8 mouse cellular contexts compared by ENCODE assay signal in the genomic region with DNA sequence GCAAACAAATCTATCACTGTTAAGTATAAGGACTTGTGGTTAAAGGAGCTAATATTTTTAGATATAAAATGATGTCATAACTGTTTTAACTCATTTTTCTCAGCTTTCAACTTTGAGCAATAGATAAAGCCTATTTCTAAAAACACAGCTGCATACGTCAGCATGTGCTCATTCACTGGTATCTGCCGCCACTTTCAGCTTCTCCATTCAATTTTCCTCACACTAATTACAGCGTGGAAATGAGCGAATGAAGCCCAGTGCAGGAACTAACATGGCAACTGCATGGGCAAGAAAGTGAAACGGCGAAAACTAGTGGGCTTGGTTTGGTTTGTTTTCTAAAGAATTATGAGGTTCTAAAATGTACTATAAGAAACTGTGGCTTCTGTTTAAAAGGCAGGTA. TPM values are rescaled to one million over a fixed set of nuclear protein-coding genes. Genes with fewer than 3 reads are reported as not detected.
A peak's percentile ranks its signal among the peaks of the same experiment; 100 is the strongest.
DNase-seq lines count a peak whose midpoint lies in the region; ATAC-seq and TF ChIP-seq lines count a peak whose summit lies in the region.
"Had no signal": no experiment of that assay in that cellular context is flagged by ENCODE, and none has a peak within 500 bp of the region (broad histone marks: within the 10 kb centered on the region; RNA-seq: fewer than 3 reads in every experiment).

No protein-coding gene starts in this region.

- no peak for TF ChIP-seq POLR2A in limb, embryonic 14.5 days (IDR thresholded peaks at IDR 0.05; ENCODE audit: borderline replicate concordance, extremely low read depth, insufficient read depth, insufficient read length)

- H3K4me3 ChIP-seq in lung, embryonic 15.5 days, result peak overlapping the region; percentile 53
- peak overlapping the region; percentile 11 for H3K4me3 ChIP-seq in forebrain, embryonic 15.5 days
- H3K4me3 ChIP-seq in limb, embryonic 14.5 days (replicated peaks; ENCODE audit: low read length), result peak overlapping the region; percentile 54
- peak overlapping the region; percentile 52; the same call in 1 of the 2 replicates for H3K4me3 ChIP-seq in stomach, postnatal 0 days (ENCODE audit: low read depth, low read length)
- H3K4me3 ChIP-seq: liver, embryonic 15.5 days had no signal

- no peaks in the 10 kb centered on the region for H3K36me3 ChIP-seq in lung, embryonic 15.5 days
- no peaks in the 10 kb centered on the region for H3K36me3 ChIP-seq in forebrain, embryonic 15.5 days
- H3K36me3 ChIP-seq in limb, embryonic 14.5 days (ENCODE audit: control insufficient read depth, insufficient read depth, low read length), result no peaks in the 10 kb centered on the region
- H3K36me3 ChIP-seq in stomach, postnatal 0 days (ENCODE audit: control insufficient read depth, insufficient read depth, low read length), result no peaks in the 10 kb centered on the region
- H3K36me3 ChIP-seq: liver, embryonic 15.5 days had no signal

- H3K9me3 ChIP-seq in lung, embryonic 15.5 days, result no peaks in the 10 kb centered on the region
- H3K9me3 ChIP-seq in forebrain, embryonic 15.5 days, result no peaks in the 10 kb centered on the region
- no peaks in the 10 kb centered on the region for H3K9me3 ChIP-seq in limb, embryonic 14.5 days (ENCODE audit: control insufficient read depth, low read length)
- H3K9me3 ChIP-seq in stomach, postnatal 0 days (ENCODE audit: control insufficient read depth, low read length), result no peaks in the 10 kb centered on the region
- H3K9me3 ChIP-seq: liver, embryonic 15.5 days had no signal

- no peaks in the 10 kb centered on the region for H3K4me1 ChIP-seq in lung, embryonic 15.5 days
- H3K4me1 ChIP-seq in forebrain, embryonic 15.5 days, result peaks cover 6% of the 10 kb centered on the region; the same call in 1 of the 2 replicates
- H3K4me1 ChIP-seq in limb, embryonic 14.5 days (ENCODE audit: control insufficient read depth, insufficient read depth, low read length), result no peaks in the 10 kb centered on the region
- H3K4me1 ChIP-seq in stomach, postnatal 0 days (replicated peaks; ENCODE audit: control insufficient read depth, insufficient read depth), result no peaks in the 10 kb centered on the region
- H3K4me1 ChIP-seq: liver, embryonic 15.5 days had no signal

- H3K27me3 ChIP-seq in lung, embryonic 15.5 days, result no peaks in the 10 kb centered on the region
- no peaks in the 10 kb centered on the region for H3K27me3 ChIP-seq in forebrain, embryonic 15.5 days
- H3K27me3 ChIP-seq in limb, embryonic 14.5 days (ENCODE audit: control insufficient read depth, insufficient read depth, low read length), result no peaks in the 10 kb centered on the region
- H3K27me3 ChIP-seq in stomach, postnatal 0 days (ENCODE audit: control insufficient read depth, insufficient read depth, low read length), result no peaks in the 10 kb centered on the region
- H3K27me3 ChIP-seq: liver, embryonic 15.5 days had no signal

- no peak for ATAC-seq in lung, embryonic 15.5 days (ENCODE audit: borderline replicate concordance, extremely low read depth, low FRiP score, low TSS enrichment)
- no peak for ATAC-seq in forebrain, embryonic 15.5 days (replicated peaks)
- no peak for ATAC-seq in limb, embryonic 14.5 days (ENCODE audit: low FRiP score, low read depth)
- ATAC-seq in stomach, postnatal 0 days (ENCODE audit: low FRiP score, low TSS enrichment), result no peak

- no peak for TF ChIP-seq CTCF in stomach, postnatal 0 days (IDR thresholded peaks at IDR 0.05; ENCODE audit: low read depth)

- 45% methylated on average over 6 of the region's 6 CpGs for WGBS in lung, embryonic 15.5 days
- 32% methylated on average over 6 of the region's 6 CpGs for WGBS in forebrain, embryonic 15.5 days
- WGBS in limb, embryonic 14.5 days, result 53% methylated on average over 6 of the region's 6 CpGs
- 41% methylated on average over 6 of the region's 6 CpGs for WGBS in stomach, postnatal 0 days

- DNase-seq in lung, postnatal 25 days (ENCODE audit: low spot score), result no peak
- no peak for DNase-seq in limb, embryonic 14.5 days (ENCODE audit: low spot score)
- DNase-seq in stomach, postnatal 0 days (ENCODE audit: low spot score), result no peak
- DNase-seq in cerebellum, postnatal 14 days, result no peak
- DNase-seq in adrenal gland, adult 8-10 months, result no peak

- peak overlapping the region; percentile 51 for H3K4me2 ChIP-seq in lung, embryonic 15.5 days
- H3K4me2 ChIP-seq in forebrain, embryonic 15.5 days (replicated peaks), result peak overlapping the region; percentile 48
- H3K4me2 ChIP-seq in limb, embryonic 14.5 days (replicated peaks; ENCODE audit: low read depth, low read length, severe bottlenecking), result peak overlapping the region; percentile 33
- peak overlapping the region; percentile 55; the same call in 1 of the 2 replicates for H3K4me2 ChIP-seq in stomach, postnatal 0 days (replicated peaks; ENCODE audit: low read depth)
- H3K4me2 ChIP-seq: liver, embryonic 15.5 days had no signal

- H3K27ac ChIP-seq in lung, embryonic 15.5 days, result no peak overlapping the region
- no peak overlapping the region for H3K27ac ChIP-seq in forebrain, embryonic 15.5 days (replicated peaks)
- H3K27ac ChIP-seq in limb, embryonic 14.5 days (replicated peaks; ENCODE audit: low read depth, low read length), result no peak overlapping the region
- H3K27ac ChIP-seq in stomach, postnatal 0 days (replicated peaks), result no peak overlapping the region
- H3K27ac ChIP-seq: liver, embryonic 15.5 days had no signal

- H3K9ac ChIP-seq in lung, embryonic 15.5 days, result no peak overlapping the region
- no peak overlapping the region for H3K9ac ChIP-seq in forebrain, embryonic 15.5 days (replicated peaks)
- H3K9ac ChIP-seq in limb, embryonic 14.5 days (ENCODE audit: low read depth, low read length, severe bottlenecking), result no peak overlapping the region
- H3K9ac ChIP-seq in stomach, postnatal 0 days (ENCODE audit: low read length), result no peak overlapping the region
- H3K9ac ChIP-seq: liver, embryonic 15.5 days had no signal

- no peak for TF ChIP-seq EP300 in stomach, postnatal 0 days (optimal IDR thresholded peaks at IDR 0.05)

RNA-seq across cellular contexts. Expression of a gene that starts 1.4 kb away (rescaled TPM):
- polyA plus RNA-seq in lung, embryonic 15.5 days (2015; fragmentation: Nextera tagmentation; extraction: Ambion mirVana), result 66.9 and 70.9 TPM in 2 replicates
- 90.9 and 99.6 TPM in 2 replicates for polyA plus RNA-seq in forebrain, embryonic 15.5 days (2015; fragmentation: Nextera tagmentation; extraction: Ambion mirVana)
- 70.2 and 70.5 TPM in 2 replicates for polyA plus RNA-seq in limb, embryonic 14.5 days (2012; rRNA removed)
- polyA plus RNA-seq in limb, embryonic 14.5 days (2014; fragmentation: Nextera tagmentation; extraction: Ambion mirVana), result 94.5 and 110 TPM in 2 replicates
- polyA plus RNA-seq in stomach, postnatal 0 days (2015; fragmentation: Nextera tagmentation; extraction: Ambion mirVana), result 10.5 and 11.7 TPM in 2 replicates
- total RNA-seq in adrenal gland, adult 8-10 months (2022), result 10 to 100 TPM; 18.6 to 25.8 (median 22.7) TPM
